Mouse (Mus musculus): ENCODE results near the gene Bola1. TPM values are rescaled to one million over a fixed set of nuclear protein-coding genes. Genes with fewer than 3 reads are reported as not detected.
"Not testable (repeated sequence)": the region's sequence is repeated elsewhere in the genome, so short reads cannot be mapped to it uniquely, and the experiment has no call there.

The Bola1 gene
- polyA plus RNA-seq, 1 experiment = 88.0 TPM

GRCm38 (mm10) chr3:96178427-96178826 is 41.1 kb downstream of the Bola1 start:
- Histone ChIP-seq H3ac (ENCODE audit: control insufficient read depth, insufficient read length) (no peak overlapping the region), H3K79me2 (ENCODE audit: control insufficient read depth, insufficient read depth) (peaks cover 20% of the 10 kb centered on the region), H3K4me3 (no peak overlapping the region), H3K36me3 (ENCODE audit: control insufficient read depth, insufficient read depth) (peaks cover 34% of the 10 kb centered on the region), H3K4me2 (ENCODE audit: low read depth) (no peak overlapping the region), H3K27me3 (ENCODE audit: control insufficient read depth, insufficient read depth, insufficient read length) (no peaks in the 10 kb centered on the region)
- TF ChIP-seq CEBPB (IDR thresholded peaks at IDR 0.05; ENCODE audit: insufficient read depth, poor library complexity, severe bottlenecking) (no peak), MAX (IDR thresholded peaks at IDR 0.05; ENCODE audit: low read depth) (no peak), TCF12 (IDR thresholded peaks at IDR 0.05; ENCODE audit: insufficient read depth, poor library complexity, severe bottlenecking) (no peak), SRF (IDR thresholded peaks at IDR 0.05; ENCODE audit: control insufficient read depth, insufficient read length, low read depth) (no peak), MYOG (IDR thresholded peaks at IDR 0.05; ENCODE audit: control insufficient read depth in 1 of 3, insufficient read depth in 1 of 3, insufficient read length in 2 of 3, low read depth in 2 of 3) (no peak), POLR2AphosphoS2 (IDR thresholded peaks at IDR 0.05; ENCODE audit: insufficient read length, low read depth) (no peak), USF1 (IDR thresholded peaks at IDR 0.05; ENCODE audit: low read depth) (no peak), TCF3 (IDR thresholded peaks at IDR 0.05; ENCODE audit: insufficient read length, low read depth) (no peak), E2F4 (IDR thresholded peaks at IDR 0.05; ENCODE audit: insufficient read depth) (no peak), REST (IDR thresholded peaks at IDR 0.05; ENCODE audit: insufficient read depth, insufficient read length) (no peak), MYOD1 (IDR thresholded peaks at IDR 0.05; ENCODE audit: control insufficient read depth in 1 of 3, insufficient read length in 2 of 3, low read depth in 2 of 3) (no peak)

GRCm38 (mm10) chr3:96175251-96175650 is 44.3 kb downstream of the Bola1 start:
- Histone ChIP-seq H3K4me2 (ENCODE audit: low read depth) (no peak overlapping the region), H3K79me2 (ENCODE audit: control insufficient read depth, insufficient read depth) (peaks cover 37% of the 10 kb centered on the region), H3K27me3 (ENCODE audit: control insufficient read depth, insufficient read depth, insufficient read length) (no peaks in the 10 kb centered on the region), H3ac (ENCODE audit: control insufficient read depth, insufficient read length) (no peak overlapping the region), H3K4me3 (no peak overlapping the region), H3K36me3 (ENCODE audit: control insufficient read depth, insufficient read depth) (peaks cover 34% of the 10 kb centered on the region)
- TF ChIP-seq E2F4 (IDR thresholded peaks at IDR 0.05; ENCODE audit: insufficient read depth) = no peak
- no peak for TF ChIP-seq USF1 (IDR thresholded peaks at IDR 0.05; ENCODE audit: low read depth)
- TF ChIP-seq SRF (IDR thresholded peaks at IDR 0.05; ENCODE audit: control insufficient read depth, insufficient read length, low read depth) = no peak
- TF ChIP-seq REST (IDR thresholded peaks at IDR 0.05; ENCODE audit: insufficient read depth, insufficient read length) = no peak
- TF ChIP-seq POLR2A (IDR thresholded peaks at IDR 0.05; ENCODE audit: insufficient read length, low read depth) = no peak
- TF ChIP-seq CEBPB (IDR thresholded peaks at IDR 0.05; ENCODE audit: insufficient read depth, poor library complexity, severe bottlenecking) = no peak
- no peak for TF ChIP-seq TCF3 (IDR thresholded peaks at IDR 0.05; ENCODE audit: insufficient read length, low read depth)
- TF ChIP-seq MYOG (IDR thresholded peaks at IDR 0.05; ENCODE audit: control insufficient read depth in 1 of 3, insufficient read depth in 1 of 3, insufficient read length in 2 of 3, low read depth in 2 of 3) = no peak
- no peak for TF ChIP-seq MAX (IDR thresholded peaks at IDR 0.05; ENCODE audit: low read depth)
- TF ChIP-seq POLR2AphosphoS2 (IDR thresholded peaks at IDR 0.05; ENCODE audit: insufficient read length, low read depth) = no peak
- no peak for TF ChIP-seq TCF12 (IDR thresholded peaks at IDR 0.05; ENCODE audit: insufficient read depth, poor library complexity, severe bottlenecking)
- no peak for TF ChIP-seq MYOD1 (IDR thresholded peaks at IDR 0.05; ENCODE audit: control insufficient read depth in 1 of 3, insufficient read length in 2 of 3, low read depth in 2 of 3)

- H3ac ChIP-seq (ENCODE audit: control insufficient read depth, insufficient read length); H3K27me3 ChIP-seq (ENCODE audit: control insufficient read depth, insufficient read depth, insufficient read length); H3K4me3 ChIP-seq: not testable (repeated sequence)
- Histone ChIP-seq H3K4me2 (ENCODE audit: low read depth) (peak overlapping the region; percentile 97), H3K36me3 (ENCODE audit: control insufficient read depth, insufficient read depth) (peaks cover 34% of the 10 kb centered on the region), H3K79me2 (ENCODE audit: control insufficient read depth, insufficient read depth) (peaks cover 37% of the 10 kb centered on the region)
These were observed 45.5 kb downstream of the Bola1 start for GRCm38 (mm10) chr3:96174042-96174441.

- H3K4me3 ChIP-seq = peak overlapping the region; percentile 94
- no peak for TF ChIP-seq CEBPB (IDR thresholded peaks at IDR 0.05; ENCODE audit: insufficient read depth, poor library complexity, severe bottlenecking)
- no peak for TF ChIP-seq POLR2A (IDR thresholded peaks at IDR 0.05; ENCODE audit: insufficient read length, low read depth)
- TF ChIP-seq MAX (IDR thresholded peaks at IDR 0.05; ENCODE audit: low read depth) = no peak
- no peak for TF ChIP-seq REST (IDR thresholded peaks at IDR 0.05; ENCODE audit: insufficient read depth, insufficient read length)
- no peak for TF ChIP-seq TCF12 (IDR thresholded peaks at IDR 0.05; ENCODE audit: insufficient read depth, poor library complexity, severe bottlenecking)
- TF ChIP-seq POLR2AphosphoS2 (IDR thresholded peaks at IDR 0.05; ENCODE audit: insufficient read length, low read depth) = no peak
- no peak for TF ChIP-seq E2F4 (IDR thresholded peaks at IDR 0.05; ENCODE audit: insufficient read depth)
- no peak for TF ChIP-seq TCF3 (IDR thresholded peaks at IDR 0.05; ENCODE audit: insufficient read length, low read depth)
- no peak for TF ChIP-seq SRF (IDR thresholded peaks at IDR 0.05; ENCODE audit: control insufficient read depth, insufficient read length, low read depth)
- no peak for TF ChIP-seq MYOG (IDR thresholded peaks at IDR 0.05; ENCODE audit: control insufficient read depth in 1 of 3, insufficient read depth in 1 of 3, insufficient read length in 2 of 3, low read depth in 2 of 3)
- no peak for TF ChIP-seq MYOD1 (IDR thresholded peaks at IDR 0.05; ENCODE audit: control insufficient read depth in 1 of 3, insufficient read length in 2 of 3, low read depth in 2 of 3)
- H3K36me3 ChIP-seq (ENCODE audit: control insufficient read depth, insufficient read depth) = peaks cover 31% of the 10 kb centered on the region
- no peaks in the 10 kb centered on the region for H3K27me3 ChIP-seq (ENCODE audit: control insufficient read depth, insufficient read depth, insufficient read length)
- peak overlapping the region; percentile 63 for H3ac ChIP-seq (ENCODE audit: control insufficient read depth, insufficient read length)
- H3K4me2 ChIP-seq (ENCODE audit: low read depth) = peak overlapping the region; percentile 97
- peaks cover 37% of the 10 kb centered on the region for H3K79me2 ChIP-seq (ENCODE audit: control insufficient read depth, insufficient read depth)
These were observed 46.3 kb downstream of the Bola1 start for GRCm38 (mm10) chr3:96173185-96173584.
